Mouse (Mus musculus) olfactory bulb, adult 2 months (tissue): ENCODE data around the gene Sept5.

Experiments used
- CTCF ChIP-seq: fragments of 200-500 bp; IDR thresholded peaks from 2 replicates; pipeline ENCODE4 v1.5.1; 2012; ENCODE audit warnings: low read depth, mild to moderate bottlenecking, low read length, moderate library complexity; ENCODE audit not compliant: insufficient read depth
- POLR2A ChIP-seq: fragments of 200-500 bp; IDR thresholded peaks from 2 replicates; pipeline ENCODE4 v1.6.1; 2012; ENCODE audit warnings: mild to moderate bottlenecking, low read depth, low read length, moderate library complexity; ENCODE audit not compliant: insufficient read depth

- no peak for TF ChIP-seq POLR2A
- TF ChIP-seq CTCF: no peak
These were observed 28.8 kb upstream of the Sept5 start for GRCm38 (mm10) chr16:18658597-18658996.
